Mouse (Mus musculus) heart, adult 2 months (tissue): ENCODE results near the gene Nfkbil1.

Experiments
- CTCF ChIP-seq: fragments of 200-600 bp; IDR thresholded peaks from 2 replicates; pipeline ENCODE4 v1.8.1; 2022; ENCODE audit warnings: antibody characterized with exemption, mild to moderate bottlenecking, moderate library complexity
- EP300 ChIP-seq: fragments of 200-500 bp; IDR thresholded peaks from 2 replicates; pipeline ENCODE4 v1.6.1; 2011; ENCODE audit warnings: low read depth, low read length, control low read depth; ENCODE audit not compliant: insufficient read depth
- POLR2A ChIP-seq: fragments of 200-500 bp; IDR thresholded peaks from 2 replicates; pipeline ENCODE4 v1.6.1; 2011; ENCODE audit warnings: mild to moderate bottlenecking, low read depth, low read length, control low read depth; ENCODE audit not compliant: insufficient read depth

GRCm38 (mm10) chr17:35226561-35227046 is 9.0 kb downstream of the Nfkbil1 start:
- TF ChIP-seq CTCF: peak; percentile 51
- TF ChIP-seq EP300: no peak
- no peak for TF ChIP-seq POLR2A
